Mouse (Mus musculus): Measurements from ENCODE around the gene Cdyl. TPM values are rescaled to one million over a fixed set of nuclear protein-coding genes. Genes with fewer than 3 reads are reported as not detected.

The Cdyl gene
- polyA plus RNA-seq, 1 experiment = 2.3 TPM

- peaks cover 9% of the 10 kb centered on the region for H3K36me3 ChIP-seq (ENCODE audit: control insufficient read depth)
- TF ChIP-seq GATA1 (IDR thresholded peaks at IDR 0.05; ENCODE audit: low read length) (peak; percentile 74), TAL1 (IDR thresholded peaks at IDR 0.05; ENCODE audit: low read length) (peak; percentile 85)
- peaks cover 3% of the 10 kb centered on the region for H3K9me3 ChIP-seq (ENCODE audit: control insufficient read depth, low read length)
- H3K4me1 ChIP-seq (ENCODE audit: control insufficient read depth) = peaks cover 78% of the 10 kb centered on the region
- H3K4me3 ChIP-seq (replicated peaks) = peak overlapping the region; percentile 56
- no peaks in the 10 kb centered on the region for H3K27me3 ChIP-seq (ENCODE audit: control insufficient read depth)
These were observed 17.9 kb downstream of the Cdyl start for GRCm38 (mm10) chr13:35677433-35678051.

GRCm38 (mm10) chr13:35678691-35679090 lies 19.1 kb downstream of the Cdyl start:
- no peak for TF ChIP-seq TAL1 (IDR thresholded peaks at IDR 0.05; ENCODE audit: low read length)
- no peak for TF ChIP-seq GATA1 (IDR thresholded peaks at IDR 0.05; ENCODE audit: low read length)
- Histone ChIP-seq H3K27me3 (ENCODE audit: control insufficient read depth) (no peaks in the 10 kb centered on the region), H3K9me3 (ENCODE audit: control insufficient read depth, low read length) (peaks cover 3% of the 10 kb centered on the region), H3K4me1 (ENCODE audit: control insufficient read depth) (peaks cover 77% of the 10 kb centered on the region), H3K4me3 (replicated peaks) (peak overlapping the region; percentile 36), H3K36me3 (ENCODE audit: control insufficient read depth) (peaks cover 9% of the 10 kb centered on the region)

GRCm38 (mm10) chr13:35681361-35681760 lies 21.7 kb downstream of the Cdyl start:
- TF ChIP-seq TAL1 (IDR thresholded peaks at IDR 0.05; ENCODE audit: low read length) (no peak), GATA1 (IDR thresholded peaks at IDR 0.05; ENCODE audit: low read length) (no peak)
- peaks cover 70% of the 10 kb centered on the region for H3K4me1 ChIP-seq (ENCODE audit: control insufficient read depth)

GRCm38 (mm10) chr13:35686273-35686672 lies 26.6 kb downstream of the Cdyl start:
- H3K9me3 ChIP-seq (ENCODE audit: control insufficient read depth, low read length) = no peaks in the 10 kb centered on the region
- H3K4me1 ChIP-seq (ENCODE audit: control insufficient read depth) = peaks cover 40% of the 10 kb centered on the region
- H3K36me3 ChIP-seq (ENCODE audit: control insufficient read depth) = no peaks in the 10 kb centered on the region
- TF ChIP-seq TAL1 (IDR thresholded peaks at IDR 0.05; ENCODE audit: low read length) (no peak), GATA1 (IDR thresholded peaks at IDR 0.05; ENCODE audit: low read length) (no peak)
- H3K27me3 ChIP-seq (ENCODE audit: control insufficient read depth) = no peaks in the 10 kb centered on the region
- no peak overlapping the region for H3K4me3 ChIP-seq (replicated peaks)

More at GRCm38 (mm10) chr13:35681361-35681760, 21.7 kb downstream of the Cdyl start:
- no peaks in the 10 kb centered on the region for H3K27me3 ChIP-seq (ENCODE audit: control insufficient read depth)
- peaks cover 5% of the 10 kb centered on the region; the same call in 1 of the 2 replicates for H3K36me3 ChIP-seq (ENCODE audit: control insufficient read depth)
- peaks cover 3% of the 10 kb centered on the region for H3K9me3 ChIP-seq (ENCODE audit: control insufficient read depth, low read length)
- no peak overlapping the region for H3K4me3 ChIP-seq (replicated peaks)

- no peak overlapping the region for H3K4me3 ChIP-seq (replicated peaks)
- peaks cover 27% of the 10 kb centered on the region for H3K4me1 ChIP-seq (ENCODE audit: control insufficient read depth)
- no peak for TF ChIP-seq GATA1 (IDR thresholded peaks at IDR 0.05; ENCODE audit: low read length)
- TF ChIP-seq TAL1 (IDR thresholded peaks at IDR 0.05; ENCODE audit: low read length) = no peak
- no peaks in the 10 kb centered on the region for H3K9me3 ChIP-seq (ENCODE audit: control insufficient read depth, low read length)
- no peaks in the 10 kb centered on the region for H3K36me3 ChIP-seq (ENCODE audit: control insufficient read depth)
- H3K27me3 ChIP-seq (ENCODE audit: control insufficient read depth) = no peaks in the 10 kb centered on the region
These were observed 29.9 kb downstream of the Cdyl start for GRCm38 (mm10) chr13:35689560-35689959.

- no peak overlapping the region for H3K4me3 ChIP-seq (replicated peaks)
- no peaks in the 10 kb centered on the region for H3K36me3 ChIP-seq (ENCODE audit: control insufficient read depth)
- H3K9me3 ChIP-seq (ENCODE audit: control insufficient read depth, low read length) = 0 out of 2 replicates have a peak, but pooled peaks cover 2% of the 10 kb centered on the region
- H3K27me3 ChIP-seq (ENCODE audit: control insufficient read depth) = peaks cover 4% of the 10 kb centered on the region
- no peak for TF ChIP-seq GATA1 (IDR thresholded peaks at IDR 0.05; ENCODE audit: low read length)
- H3K4me1 ChIP-seq (ENCODE audit: control insufficient read depth) = peaks cover 14% of the 10 kb centered on the region
These were observed 58.0 kb downstream of the Cdyl start for GRCm38 (mm10) chr13:35717658-35718057.

- H3K9me3 ChIP-seq (ENCODE audit: control insufficient read depth, low read length) = 0 out of 2 replicates have a peak, but pooled peaks cover 2% of the 10 kb centered on the region
- H3K36me3 ChIP-seq (ENCODE audit: control insufficient read depth) = no peaks in the 10 kb centered on the region
- no peak for TF ChIP-seq GATA1 (IDR thresholded peaks at IDR 0.05; ENCODE audit: low read length)
- TF ChIP-seq TAL1 (IDR thresholded peaks at IDR 0.05; ENCODE audit: low read length) = no peak
- peaks cover 2% of the 10 kb centered on the region; the same call in 1 of the 2 replicates for H3K27me3 ChIP-seq (ENCODE audit: control insufficient read depth)
- H3K4me1 ChIP-seq (ENCODE audit: control insufficient read depth) = peaks cover 20% of the 10 kb centered on the region
- no peak overlapping the region for H3K4me3 ChIP-seq (replicated peaks)
These were observed 59.9 kb downstream of the Cdyl start for GRCm38 (mm10) chr13:35719581-35719980.

GRCm38 (mm10) chr13:35723073-35723472 lies 63.4 kb downstream of the Cdyl start:
- no peaks in the 10 kb centered on the region for H3K36me3 ChIP-seq (ENCODE audit: control insufficient read depth)
- 0 out of 2 replicates have a peak, but pooled peaks cover 2% of the 10 kb centered on the region for H3K9me3 ChIP-seq (ENCODE audit: control insufficient read depth, low read length)
- H3K27me3 ChIP-seq (ENCODE audit: control insufficient read depth) = no peaks in the 10 kb centered on the region
- no peak overlapping the region for H3K4me3 ChIP-seq (replicated peaks)
- no peak for TF ChIP-seq GATA1 (IDR thresholded peaks at IDR 0.05; ENCODE audit: low read length)
- TF ChIP-seq TAL1 (IDR thresholded peaks at IDR 0.05; ENCODE audit: low read length) = no peak
- peaks cover 31% of the 10 kb centered on the region for H3K4me1 ChIP-seq (ENCODE audit: control insufficient read depth)

GRCm38 (mm10) chr13:35726025-35726424 lies 66.4 kb downstream of the Cdyl start:
- Histone ChIP-seq H3K4me3 (replicated peaks) (no peak overlapping the region), H3K36me3 (ENCODE audit: control insufficient read depth) (no peaks in the 10 kb centered on the region), H3K9me3 (ENCODE audit: control insufficient read depth, low read length) (no peaks in the 10 kb centered on the region), H3K4me1 (ENCODE audit: control insufficient read depth) (peaks cover 20% of the 10 kb centered on the region), H3K27me3 (ENCODE audit: control insufficient read depth) (no peaks in the 10 kb centered on the region)
- TF ChIP-seq TAL1 (IDR thresholded peaks at IDR 0.05; ENCODE audit: low read length) (no peak), GATA1 (IDR thresholded peaks at IDR 0.05; ENCODE audit: low read length) (no peak)

Data from erythroblast, embryonic 14.5 days (primary cell).